Mouse (Mus musculus) ES-Bruce4 (cell line): ENCODE measurements around the gene Cnih1. TPM values are rescaled to one million over a fixed set of nuclear protein-coding genes. Genes with fewer than 3 reads are reported as not detected.

Experiments used
- H3K27ac ChIP-seq: 2 replicates; pipeline ENCODE4 v1.5.1; 2012; ENCODE audit warnings: low read length, inconsistent platforms; ENCODE audit not compliant: insufficient read depth
- H3K27me3 ChIP-seq: 2 replicates; pipeline ENCODE4 v1.6.1; 2012; ENCODE audit warnings: mild to moderate bottlenecking, low read length, inconsistent platforms; ENCODE audit not compliant: control insufficient read depth, poor library complexity, insufficient read depth, severe bottlenecking
- H3K36me3 ChIP-seq: 2 replicates; pipeline ENCODE4 v1.6.1; 2012; ENCODE audit warnings: inconsistent platforms, mild to moderate bottlenecking, low read length, moderate library complexity; ENCODE audit not compliant: control insufficient read depth, poor library complexity, insufficient read depth, severe bottlenecking
- H3K4me1 ChIP-seq: one replicate; pipeline ENCODE4 v1.8.1; 2011; ENCODE audit warnings: low read length; ENCODE audit not compliant: control insufficient read depth, insufficient read depth
- H3K4me3 ChIP-seq: 2 replicates; pipeline ENCODE4 v1.5.1; 2011; ENCODE audit warnings: low read depth, mild to moderate bottlenecking, low read length
- H3K9ac ChIP-seq: 2 replicates; pipeline ENCODE4 v1.6.1; 2012; ENCODE audit warnings: low read depth, mild to moderate bottlenecking, inconsistent platforms; ENCODE audit not compliant: poor library complexity, severe bottlenecking
- H3K9me3 ChIP-seq: replicated peaks from 2 replicates; pipeline ENCODE4 v1.6.1; 2012; ENCODE audit warnings: mild to moderate bottlenecking, low read length, inconsistent platforms; ENCODE audit not compliant: control insufficient read depth, poor library complexity, insufficient read depth, severe bottlenecking
- CTCF ChIP-seq: IDR thresholded peaks from one replicate; pipeline ENCODE4 v1.8.1; 2011; ENCODE audit warnings: low read depth, low read length
- EP300 ChIP-seq: IDR thresholded peaks from 2 replicates; pipeline ENCODE4 v1.6.1; 2011; ENCODE audit warnings: low read depth, low read length; ENCODE audit not compliant: insufficient read depth
- POLR2A ChIP-seq: IDR thresholded peaks from one replicate; pipeline ENCODE4 v1.8.1; 2011; ENCODE audit warnings: low read length; ENCODE audit not compliant: insufficient read depth
- polyA plus RNA-seq: library from polyadenylated mRNA; stranded (reverse); fragments of >200 nt; gene quantifications from 2 replicates; pipeline ENCODE4 v1.2.4, GENCODE M21; 2011; ENCODE audit warnings: low read depth; ENCODE audit not compliant: missing spikeins, insufficient read depth, insufficient read length

Gene Cnih1
- polyA plus RNA-seq, 1 experiment = 163 TPM

- no peak overlapping the region for H3K27ac ChIP-seq
- peaks cover 2% of the 10 kb centered on the region for H3K4me1 ChIP-seq
- no peak overlapping the region for H3K4me3 ChIP-seq
- TF ChIP-seq POLR2A (no peak), EP300 (no peak), CTCF (no peak)
- H3K9ac ChIP-seq = no peak overlapping the region
- H3K9me3 ChIP-seq = peaks cover 13% of the 10 kb centered on the region
- H3K27me3 ChIP-seq = no peaks in the 10 kb centered on the region
- H3K36me3 ChIP-seq = peaks cover 27% of the 10 kb centered on the region
These were observed 5.9 kb downstream of the Cnih1 start for GRCm38 (mm10) chr14:46782187-46782828.

DNA sequence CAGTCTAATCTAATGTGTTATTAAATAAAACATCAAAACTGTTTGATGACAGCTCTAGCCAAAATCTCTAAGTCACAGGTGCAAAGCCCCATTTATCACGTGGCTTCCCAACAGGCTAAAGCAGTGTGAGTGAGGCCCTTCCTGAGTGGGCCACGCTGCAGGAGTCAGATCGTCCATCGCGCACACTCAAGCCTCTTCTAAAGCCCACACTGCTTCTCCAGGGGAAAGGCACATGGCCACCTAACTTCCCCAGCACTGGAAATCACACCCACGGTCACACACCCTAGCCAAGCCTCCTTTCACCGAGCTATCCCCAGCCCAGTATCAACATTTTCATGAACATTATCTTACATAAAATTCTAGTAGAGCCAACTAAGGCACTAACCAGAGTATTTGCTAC is 7.1 kb downstream of the Cnih1 start:
- Histone ChIP-seq H3K36me3 (peaks cover 34% of the 10 kb centered on the region), H3K9me3 (peaks cover 13% of the 10 kb centered on the region), H3K9ac (no peak overlapping the region), H3K4me1 (no peaks in the 10 kb centered on the region), H3K27me3 (no peaks in the 10 kb centered on the region), H3K27ac (no peak overlapping the region), H3K4me3 (no peak overlapping the region)
- TF ChIP-seq EP300 (no peak), CTCF (no peak), POLR2A (no peak)

DNA sequence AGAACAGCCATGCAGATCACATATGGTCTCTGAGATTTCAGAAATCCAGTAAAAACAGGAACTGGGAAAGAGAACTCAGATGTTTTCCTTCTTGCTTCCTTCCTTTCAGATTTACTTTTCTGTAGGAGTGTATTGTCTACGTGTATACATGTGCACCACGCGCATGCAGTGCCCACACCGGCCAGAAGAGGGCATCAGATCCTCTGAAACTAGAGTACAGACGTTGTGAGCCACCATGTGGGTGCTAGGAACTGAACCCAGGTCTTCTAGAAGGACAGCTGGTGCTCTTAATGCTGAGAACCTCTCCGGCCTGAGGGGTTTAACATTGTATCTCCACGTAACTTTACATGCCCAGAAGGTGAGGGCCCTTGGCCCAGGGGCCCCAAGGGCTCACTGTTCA is 9.0 kb downstream of the Cnih1 start:
- no peak overlapping the region for H3K27ac ChIP-seq

DNA sequence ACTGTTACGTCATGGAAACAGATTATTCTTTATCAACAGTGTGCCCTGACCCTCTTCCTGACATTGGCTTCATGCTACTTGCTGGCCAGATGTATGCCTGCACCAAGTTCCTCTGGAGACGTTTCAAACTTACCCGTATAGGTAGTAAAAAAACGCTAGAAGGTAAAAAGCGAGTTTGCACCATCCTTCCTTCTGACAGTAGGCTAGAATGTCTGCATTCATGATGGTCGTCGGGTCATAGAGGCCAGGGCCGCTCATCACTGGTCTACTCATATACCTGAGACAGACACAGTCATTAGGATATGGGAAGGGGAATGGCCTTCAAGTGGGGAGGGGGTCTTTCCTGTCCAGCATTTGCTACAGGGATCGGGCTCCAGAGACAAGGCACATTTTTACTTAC is 9.5 kb downstream of the Cnih1 start:
- Histone ChIP-seq H3K36me3 (peaks cover 35% of the 10 kb centered on the region), H3K4me3 (no peak overlapping the region), H3K9ac (no peak overlapping the region), H3K9me3 (peaks cover 13% of the 10 kb centered on the region), H3K27me3 (no peaks in the 10 kb centered on the region), H3K27ac (no peak overlapping the region), H3K4me1 (no peaks in the 10 kb centered on the region)
- TF ChIP-seq EP300 (no peak), POLR2A (no peak), CTCF (no peak)

More for the DNA sequence above, 9.0 kb downstream of the Cnih1 start:
- no peaks in the 10 kb centered on the region for H3K4me1 ChIP-seq
- peaks cover 36% of the 10 kb centered on the region for H3K36me3 ChIP-seq
- TF ChIP-seq EP300 (no peak), CTCF (peak; percentile 49), POLR2A (no peak)
- H3K4me3 ChIP-seq = no peak overlapping the region
- no peaks in the 10 kb centered on the region for H3K27me3 ChIP-seq
- no peak overlapping the region for H3K9ac ChIP-seq
- H3K9me3 ChIP-seq = peaks cover 13% of the 10 kb centered on the region

DNA sequence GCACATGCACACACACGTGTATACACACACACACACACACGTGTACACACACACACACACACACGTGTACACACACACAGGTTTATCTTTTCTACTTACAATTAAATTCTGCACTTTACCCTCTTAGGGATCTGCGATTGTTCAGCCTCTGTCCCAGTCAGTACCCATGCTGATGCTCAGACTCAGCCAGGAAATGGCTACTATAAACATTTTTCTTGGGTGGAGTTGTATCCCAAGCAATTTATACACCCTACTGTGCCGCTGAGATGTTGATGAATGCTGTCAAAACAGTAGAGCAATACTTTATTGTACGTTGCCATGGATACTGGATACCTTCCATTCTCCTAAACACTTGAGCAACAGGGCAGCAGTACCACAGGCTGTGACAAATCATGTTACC is 18.2 kb downstream of the Cnih1 start:
- no peak for TF ChIP-seq POLR2A
- no peak for TF ChIP-seq EP300
- no peak for TF ChIP-seq CTCF
- no peaks in the 10 kb centered on the region for H3K27me3 ChIP-seq
- H3K9ac ChIP-seq = no peak overlapping the region
- no peaks in the 10 kb centered on the region for H3K4me1 ChIP-seq
- H3K4me3 ChIP-seq = no peak overlapping the region
- H3K36me3 ChIP-seq = peaks cover 13% of the 10 kb centered on the region
- no peaks in the 10 kb centered on the region for H3K9me3 ChIP-seq
- no peak overlapping the region for H3K27ac ChIP-seq

DNA sequence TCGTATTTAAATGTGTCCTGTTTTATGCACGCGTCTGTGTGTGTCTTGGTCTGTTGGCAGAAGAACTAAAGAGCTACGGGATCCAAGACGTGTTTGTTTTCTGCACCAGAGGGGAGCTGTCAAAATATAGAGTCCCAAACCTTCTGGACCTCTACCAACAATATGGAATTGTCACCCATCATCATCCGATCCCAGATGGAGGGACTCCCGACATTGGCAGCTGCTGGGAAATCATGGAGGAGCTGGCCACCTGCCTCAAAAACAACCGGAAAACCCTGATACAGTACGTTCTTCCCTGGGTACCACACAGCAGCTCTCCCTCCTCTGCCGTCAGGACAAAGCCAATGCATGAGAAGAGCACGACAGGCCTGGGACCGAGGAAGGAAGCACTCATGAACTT is 21.1 kb downstream of the Cnih1 start:
- H3K9me3 ChIP-seq = no peaks in the 10 kb centered on the region
- no peak overlapping the region for H3K4me3 ChIP-seq
- TF ChIP-seq POLR2A (no peak), CTCF (no peak), EP300 (no peak)
- no peak overlapping the region for H3K27ac ChIP-seq
- H3K27me3 ChIP-seq = no peaks in the 10 kb centered on the region
- peaks cover 10% of the 10 kb centered on the region for H3K36me3 ChIP-seq
- H3K9ac ChIP-seq = no peak overlapping the region
- no peaks in the 10 kb centered on the region for H3K4me1 ChIP-seq
